Mouse (Mus musculus): ENCODE results near the gene Ugt1a2.

DNA sequence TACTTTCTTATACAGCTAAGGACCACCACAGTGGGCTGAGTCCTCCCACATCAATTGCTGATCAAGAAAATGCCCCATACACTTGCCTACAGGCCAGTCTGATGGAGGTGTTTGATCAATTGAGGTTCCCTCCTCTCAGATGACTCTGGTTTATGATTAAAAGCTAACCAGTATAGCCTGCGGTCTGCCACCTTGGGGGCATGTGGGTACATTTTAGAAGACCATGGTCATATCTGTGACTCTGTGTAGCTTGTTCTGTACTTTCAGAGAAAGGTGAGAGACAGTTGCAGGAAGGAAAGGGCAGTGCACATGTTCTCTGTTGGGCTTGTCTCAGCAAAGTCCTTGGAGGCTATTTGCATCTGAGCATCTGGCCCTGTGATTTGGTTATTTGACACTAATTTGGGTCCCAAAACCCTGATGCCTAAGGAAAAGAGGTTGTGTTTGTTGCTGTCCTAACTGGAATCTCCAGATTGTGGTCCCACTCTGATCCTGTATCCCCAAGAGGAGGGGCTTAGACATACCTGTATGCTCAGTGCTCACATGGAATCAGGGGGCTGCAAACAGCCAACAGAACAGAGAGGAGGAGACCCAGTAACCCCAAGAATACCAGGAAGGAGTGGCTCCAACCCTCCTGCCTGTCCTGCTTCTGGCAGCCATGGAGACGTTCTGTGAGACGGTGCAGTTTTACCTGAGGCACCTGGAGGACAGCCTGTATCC lies 32.4 kb downstream of the Ugt1a2 start:
- TF ChIP-seq POLR2AphosphoS5 (IDR thresholded peaks at IDR 0.05; ENCODE audit: insufficient replicate concordance, low read depth, low read length) = no peak
- TF ChIP-seq CTCF (IDR thresholded peaks at IDR 0.05; ENCODE audit: low read depth, low read length) = no peak

Data from G1E (cell line).